Mouse (Mus musculus): ENCODE measurements around the gene Rgs12. TPM values are rescaled to one million over a fixed set of nuclear protein-coding genes. Genes with fewer than 3 reads are reported as not detected.

The Rgs12 gene
- polyA plus RNA-seq, 1 experiment = 50.6 TPM

DNA sequence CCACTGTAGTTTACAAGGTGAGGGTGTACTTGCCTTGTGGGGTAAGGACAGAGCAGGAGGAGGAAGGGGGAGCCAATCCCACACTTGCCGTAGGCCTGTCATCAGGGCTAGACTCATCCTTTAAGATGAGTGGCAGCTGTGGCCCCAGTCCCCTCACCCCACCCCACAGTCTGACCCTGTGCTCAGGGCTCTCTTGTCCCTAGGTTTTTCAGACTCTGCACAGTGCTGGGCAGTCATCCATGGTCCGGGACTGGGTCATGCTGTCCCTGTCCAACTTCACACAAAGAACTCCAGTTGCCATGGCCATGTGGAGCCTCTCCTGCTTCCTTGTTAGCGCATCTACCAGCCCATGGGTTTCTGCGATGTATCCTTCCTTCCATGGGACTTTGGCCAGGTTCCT, 42.0 kb upstream of the Rgs12 start:
- H3K36me3 ChIP-seq (ENCODE audit: control insufficient read depth, insufficient read depth) = peaks cover 27% of the 10 kb centered on the region

DNA sequence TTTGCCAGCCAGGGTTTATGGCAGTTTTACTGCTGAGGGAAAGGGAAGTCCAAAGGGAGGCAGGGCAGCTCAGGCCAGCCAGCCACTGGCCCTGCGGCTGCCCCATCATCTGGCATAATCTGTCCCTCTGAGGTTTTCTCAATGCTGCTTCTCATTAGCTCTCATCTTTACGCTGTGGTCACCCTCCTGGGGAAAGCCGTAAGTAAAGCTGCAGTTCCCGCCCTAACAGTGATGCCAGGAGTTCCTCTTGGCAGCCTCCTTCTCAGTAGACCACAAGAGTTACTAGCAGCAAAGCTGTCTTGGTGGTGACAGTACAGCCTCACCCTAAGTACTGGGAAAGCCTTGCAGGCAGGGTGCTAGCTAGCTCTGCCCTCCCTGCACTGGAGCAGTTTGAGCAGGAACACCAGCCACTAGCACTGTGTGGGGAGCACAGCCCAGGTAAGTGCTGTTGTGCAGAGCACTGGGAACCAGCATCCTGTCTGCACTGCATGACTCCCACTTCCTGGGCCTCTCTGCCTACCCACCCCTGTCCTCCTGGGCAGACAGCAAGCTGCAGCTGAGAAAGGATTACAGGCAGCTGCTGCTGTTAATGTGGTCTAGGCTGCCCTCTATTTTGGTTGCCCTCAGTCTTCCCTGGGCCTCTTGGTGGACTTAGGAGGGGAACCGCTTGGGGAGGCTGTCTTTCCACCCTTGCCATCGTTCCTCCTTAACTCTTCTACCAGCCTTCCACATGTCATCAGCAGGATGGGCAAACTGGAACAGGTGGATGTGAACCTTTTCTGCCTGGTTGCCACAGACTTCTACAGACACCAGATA, 41.1 kb upstream of the Rgs12 start, which contains the start of gene Msantd1:
Gene Msantd1, plus strand, starts transcription at position 103 of the 816 bp plus-strand sequence.
- TF ChIP-seq MYOG (IDR thresholded peaks at IDR 0.05; ENCODE audit: control insufficient read depth, extremely low read depth, insufficient read length) (no peak), MYOD1 (IDR thresholded peaks at IDR 0.05; ENCODE audit: control insufficient read depth, insufficient read length, low read depth) (no peak), CTCF (IDR thresholded peaks at IDR 0.05; ENCODE audit: control insufficient read depth, insufficient read depth, insufficient read length) (no peak), USF1 (IDR thresholded peaks at IDR 0.05; ENCODE audit: low read depth) (no peak), MAX (IDR thresholded peaks at IDR 0.05) (no peak), CEBPB (IDR thresholded peaks at IDR 0.05; ENCODE audit: low read depth) (no peak), FOSL1 (IDR thresholded peaks at IDR 0.05; ENCODE audit: insufficient read depth, low read length, poor library complexity, severe bottlenecking) (no peak)
- H3K36me3 ChIP-seq (ENCODE audit: control insufficient read depth, insufficient read depth) = peaks cover 27% of the 10 kb centered on the region
- H3K4me3 ChIP-seq (ENCODE audit: insufficient read depth, poor library complexity, severe bottlenecking) = no peak within 1 kb of the TSS
- H3K79me2 ChIP-seq (ENCODE audit: control insufficient read depth, insufficient read depth) = no peaks in the 10 kb centered on the region
- H3K79me3 ChIP-seq (ENCODE audit: low read depth) = no peaks in the 10 kb centered on the region
- no peak within 1 kb of the TSS for H3ac ChIP-seq (ENCODE audit: control insufficient read depth, insufficient read length, low read depth)
- no peaks in the 10 kb centered on the region for H3K27me3 ChIP-seq (ENCODE audit: control insufficient read depth, insufficient read depth, insufficient read length)

More for the DNA sequence above, 42.0 kb upstream of the Rgs12 start:
- Histone ChIP-seq H3K79me3 (ENCODE audit: low read depth) (no peaks in the 10 kb centered on the region), H3K79me2 (ENCODE audit: control insufficient read depth, insufficient read depth) (no peaks in the 10 kb centered on the region), H3ac (ENCODE audit: control insufficient read depth, insufficient read length, low read depth) (no peak overlapping the region), H3K4me3 (ENCODE audit: insufficient read depth, poor library complexity, severe bottlenecking) (no peak overlapping the region), H3K27me3 (ENCODE audit: control insufficient read depth, insufficient read depth, insufficient read length) (no peaks in the 10 kb centered on the region)
- TF ChIP-seq CTCF (IDR thresholded peaks at IDR 0.05; ENCODE audit: control insufficient read depth, insufficient read depth, insufficient read length) (no peak), MYOD1 (IDR thresholded peaks at IDR 0.05; ENCODE audit: control insufficient read depth, insufficient read length, low read depth) (no peak), CEBPB (IDR thresholded peaks at IDR 0.05; ENCODE audit: low read depth) (no peak)

DNA sequence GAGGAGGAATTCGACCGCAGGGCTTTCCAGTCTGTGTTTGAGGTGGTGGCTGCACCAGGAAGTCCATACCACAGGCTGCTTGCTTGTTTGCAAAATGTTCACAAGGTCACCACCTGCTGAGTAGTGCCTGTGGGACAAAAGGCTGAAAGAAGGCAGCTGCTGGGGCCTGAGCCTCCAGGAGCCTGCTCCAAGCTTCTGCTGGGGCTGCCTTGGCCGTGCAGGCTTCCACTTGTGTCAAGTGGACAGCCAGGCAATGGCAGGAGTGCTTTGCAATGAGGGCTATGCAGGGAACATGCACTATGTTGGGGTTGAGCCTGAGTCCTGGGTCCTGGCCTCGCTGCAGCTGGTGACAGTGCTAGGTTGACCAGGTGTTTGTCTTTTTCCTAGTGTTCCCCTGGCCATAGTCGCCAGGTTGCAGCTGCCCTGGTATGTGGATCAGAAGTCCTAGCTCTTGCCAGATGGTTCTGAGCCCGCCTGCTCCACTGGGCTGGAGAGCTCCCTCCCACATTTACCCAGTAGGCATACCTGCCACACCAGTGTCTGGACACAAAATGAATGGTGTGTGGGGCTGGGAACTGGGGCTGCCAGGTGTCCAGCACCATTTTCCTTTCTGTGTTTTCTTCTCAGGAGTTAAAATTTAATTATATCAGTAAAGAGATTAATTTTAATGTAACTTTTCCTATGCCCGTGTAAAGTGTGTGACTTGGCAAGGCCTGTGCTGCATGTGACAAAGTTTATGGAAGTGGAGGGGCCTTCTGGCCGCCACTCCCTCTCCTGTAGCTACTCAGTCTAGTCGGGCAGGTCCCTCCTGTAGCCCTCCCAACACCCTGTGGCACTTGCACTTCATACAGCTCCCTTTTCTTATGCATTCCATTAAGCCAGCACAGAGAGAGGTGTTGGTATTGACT, 40.3 kb upstream of the Rgs12 start:
- H3K36me3 ChIP-seq (ENCODE audit: control insufficient read depth, insufficient read depth) = peaks cover 26% of the 10 kb centered on the region
- TF ChIP-seq CEBPB (IDR thresholded peaks at IDR 0.05; ENCODE audit: low read depth) (no peak), FOSL1 (IDR thresholded peaks at IDR 0.05; ENCODE audit: insufficient read depth, low read length, poor library complexity, severe bottlenecking) (no peak), MAX (IDR thresholded peaks at IDR 0.05) (no peak), MYOG (IDR thresholded peaks at IDR 0.05; ENCODE audit: control insufficient read depth, extremely low read depth, insufficient read length) (no peak), USF1 (IDR thresholded peaks at IDR 0.05; ENCODE audit: low read depth) (no peak), CTCF (IDR thresholded peaks at IDR 0.05; ENCODE audit: control insufficient read depth, insufficient read depth, insufficient read length) (no peak), MYOD1 (IDR thresholded peaks at IDR 0.05; ENCODE audit: control insufficient read depth, insufficient read length, low read depth) (no peak)
- H3K4me3 ChIP-seq (ENCODE audit: insufficient read depth, poor library complexity, severe bottlenecking) = no peak overlapping the region
- H3ac ChIP-seq (ENCODE audit: control insufficient read depth, insufficient read length, low read depth) = no peak overlapping the region
- H3K27me3 ChIP-seq (ENCODE audit: control insufficient read depth, insufficient read depth, insufficient read length) = no peaks in the 10 kb centered on the region
- no peaks in the 10 kb centered on the region for H3K79me3 ChIP-seq (ENCODE audit: low read depth)
- no peaks in the 10 kb centered on the region for H3K79me2 ChIP-seq (ENCODE audit: control insufficient read depth, insufficient read depth)

DNA sequence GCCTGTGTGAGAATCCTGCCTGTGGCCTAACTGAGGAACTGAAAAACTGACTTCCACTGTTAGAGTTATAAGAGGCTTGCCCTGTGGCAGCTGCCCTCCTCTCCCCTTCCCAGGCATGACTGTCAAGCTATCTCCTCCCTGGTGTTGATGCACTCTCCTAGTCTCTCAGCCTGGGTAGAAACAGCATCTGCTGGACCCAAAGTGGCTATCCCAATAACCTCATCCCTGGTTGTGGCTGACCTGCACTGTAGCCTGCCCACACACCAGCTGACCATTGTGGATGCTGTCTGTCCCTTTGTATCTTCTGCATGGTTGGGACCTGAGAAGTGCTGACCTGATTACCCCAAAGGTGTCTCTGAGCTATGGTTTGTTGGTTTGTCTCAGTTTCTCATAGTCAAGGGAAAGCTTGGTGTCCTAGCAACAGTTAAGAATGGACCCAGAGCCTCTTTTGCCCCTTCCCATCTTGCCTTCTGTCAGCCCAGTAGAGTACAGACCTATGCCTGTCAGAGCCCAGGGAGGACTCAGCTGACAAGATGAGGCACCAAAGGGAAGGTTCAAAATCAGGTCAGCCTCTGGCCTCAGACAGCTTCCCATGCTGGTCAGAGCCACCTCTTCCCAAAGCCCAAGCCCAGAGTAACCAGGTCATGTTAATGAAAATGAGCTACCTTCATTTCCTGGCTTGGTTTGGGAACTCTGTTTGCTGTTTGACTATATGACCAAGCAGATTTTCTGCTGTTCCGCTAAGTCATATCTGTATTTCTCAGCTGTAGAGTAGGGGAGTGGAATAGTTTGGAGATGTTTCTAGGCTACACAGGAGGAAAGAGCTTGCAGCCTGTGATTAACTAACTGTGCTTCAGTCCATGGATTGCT, 39.4 kb upstream of the Rgs12 start:
- Histone ChIP-seq H3K36me3 (ENCODE audit: control insufficient read depth, insufficient read depth) (peaks cover 19% of the 10 kb centered on the region), H3ac (ENCODE audit: control insufficient read depth, insufficient read length, low read depth) (no peak overlapping the region)

DNA sequence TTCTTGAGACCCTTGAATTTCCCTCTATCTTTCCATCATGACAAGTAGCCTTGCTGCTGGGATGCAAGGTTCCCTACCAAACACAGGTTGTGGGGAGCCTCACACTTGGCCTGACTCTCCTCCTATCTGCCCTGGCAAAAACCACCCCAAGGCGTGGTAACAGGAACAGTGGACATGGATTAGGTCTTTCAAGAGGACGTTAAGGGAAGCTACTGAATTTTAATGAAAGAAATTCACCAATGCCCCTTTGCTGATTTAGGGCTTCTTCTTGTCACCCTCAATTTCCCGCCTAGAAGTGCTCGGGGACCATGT, 38.8 kb upstream of the Rgs12 start:
- Histone ChIP-seq H3K79me2 (ENCODE audit: control insufficient read depth, insufficient read depth) (no peaks in the 10 kb centered on the region), H3K27me3 (ENCODE audit: control insufficient read depth, insufficient read depth, insufficient read length) (no peaks in the 10 kb centered on the region), H3K36me3 (ENCODE audit: control insufficient read depth, insufficient read depth) (peaks cover 14% of the 10 kb centered on the region), H3K79me3 (ENCODE audit: low read depth) (no peaks in the 10 kb centered on the region), H3K4me3 (ENCODE audit: insufficient read depth, poor library complexity, severe bottlenecking) (no peak overlapping the region), H3ac (ENCODE audit: control insufficient read depth, insufficient read length, low read depth) (no peak overlapping the region)
- TF ChIP-seq MAX (IDR thresholded peaks at IDR 0.05) = no peak
- no peak for TF ChIP-seq FOSL1 (IDR thresholded peaks at IDR 0.05; ENCODE audit: insufficient read depth, low read length, poor library complexity, severe bottlenecking)
- TF ChIP-seq MYOG (IDR thresholded peaks at IDR 0.05; ENCODE audit: control insufficient read depth, extremely low read depth, insufficient read length) = no peak
- no peak for TF ChIP-seq MYOD1 (IDR thresholded peaks at IDR 0.05; ENCODE audit: control insufficient read depth, insufficient read length, low read depth)

More for the DNA sequence above, 39.4 kb upstream of the Rgs12 start:
- Histone ChIP-seq H3K4me3 (ENCODE audit: insufficient read depth, poor library complexity, severe bottlenecking) (no peak overlapping the region), H3K79me3 (ENCODE audit: low read depth) (no peaks in the 10 kb centered on the region), H3K27me3 (ENCODE audit: control insufficient read depth, insufficient read depth, insufficient read length) (no peaks in the 10 kb centered on the region), H3K79me2 (ENCODE audit: control insufficient read depth, insufficient read depth) (no peaks in the 10 kb centered on the region)
- TF ChIP-seq MYOD1 (IDR thresholded peaks at IDR 0.05; ENCODE audit: control insufficient read depth, insufficient read length, low read depth) = no peak
- no peak for TF ChIP-seq USF1 (IDR thresholded peaks at IDR 0.05; ENCODE audit: low read depth)
- TF ChIP-seq FOSL1 (IDR thresholded peaks at IDR 0.05; ENCODE audit: insufficient read depth, low read length, poor library complexity, severe bottlenecking) = no peak
- TF ChIP-seq MAX (IDR thresholded peaks at IDR 0.05) = no peak
- TF ChIP-seq CEBPB (IDR thresholded peaks at IDR 0.05; ENCODE audit: low read depth) = no peak
